Mouse (Mus musculus): ENCODE data around the gene Adnp. TPM values are rescaled to one million over a fixed set of nuclear protein-coding genes. Genes with fewer than 3 reads are reported as not detected.

The Adnp gene
- polyA plus RNA-seq, 1 experiment from 2014 or later, result 3.7 TPM

DNA sequence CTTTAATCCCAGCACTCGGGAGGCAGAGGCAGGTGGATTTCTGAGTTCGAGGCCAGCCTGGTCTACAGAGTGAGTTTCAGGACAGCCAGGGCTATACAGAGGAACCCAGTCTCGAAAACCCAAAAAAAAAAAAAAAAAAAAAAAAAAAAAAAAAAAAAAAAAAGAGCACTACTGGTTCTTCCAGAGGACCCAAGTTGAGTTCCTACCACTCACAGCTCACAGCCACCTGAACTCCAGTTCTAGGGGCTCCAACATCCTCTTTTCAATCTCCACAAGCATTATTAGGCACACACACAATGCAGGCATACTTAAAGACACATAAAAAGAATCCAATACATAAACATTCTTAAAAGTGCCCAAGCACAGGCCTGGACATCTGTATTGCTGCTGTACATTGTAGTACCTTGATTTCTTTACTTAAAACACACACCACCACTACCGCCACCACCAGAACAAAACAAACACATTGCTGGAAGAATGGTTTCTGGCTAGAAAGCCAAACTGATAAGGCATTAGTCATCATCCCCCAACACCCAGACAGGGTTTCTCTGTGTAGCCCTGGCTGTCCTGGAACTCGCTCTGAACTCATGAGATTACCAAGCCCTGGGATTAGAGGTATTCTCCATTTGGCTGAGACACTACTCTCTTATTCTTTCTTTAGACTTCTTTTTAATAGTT is 6.8 kb downstream of the Adnp start:
- H3K36me3 ChIP-seq (replicated peaks), result peaks cover 95% of the 10 kb centered on the region
- H3K27ac ChIP-seq, result no peak overlapping the region
- H3K27me3 ChIP-seq (ENCODE audit: poor library complexity, severe bottlenecking), result no peaks in the 10 kb centered on the region
- 92% methylated on average over 4 of the region's 5 CpGs for WGBS
- H3K4me1 ChIP-seq, result peaks cover 56% of the 10 kb centered on the region
- H3K4me3 ChIP-seq, result no peak overlapping the region
- DNase-seq (ENCODE audit: extremely low spot score, low spot score), result no peak
- peaks cover 5% of the 10 kb centered on the region; the same call in 1 of the 2 replicates for H3K9me3 ChIP-seq

DNA sequence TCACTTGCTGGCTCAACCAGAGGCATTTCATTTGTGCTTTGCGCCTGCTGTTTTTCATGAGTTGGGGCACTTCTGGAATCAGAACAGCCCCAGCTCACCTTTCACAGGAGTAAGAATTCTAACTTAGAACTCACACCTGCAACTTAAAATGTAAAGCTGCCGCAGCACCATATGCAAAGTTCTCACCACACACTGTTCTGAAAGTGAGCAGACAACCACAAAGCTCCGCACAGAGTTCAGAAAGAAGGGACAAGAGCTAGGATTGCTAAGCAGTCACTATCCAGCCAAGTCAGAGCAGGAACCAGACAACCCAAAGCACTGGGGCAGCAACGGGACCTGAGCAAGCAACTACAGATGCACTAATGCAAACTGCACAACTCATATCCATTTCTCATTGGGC is 7.4 kb downstream of the Adnp start:
- peaks cover 49% of the 10 kb centered on the region for H3K4me1 ChIP-seq
- 94% methylated on average over 4 of the region's 4 CpGs for WGBS

DNA sequence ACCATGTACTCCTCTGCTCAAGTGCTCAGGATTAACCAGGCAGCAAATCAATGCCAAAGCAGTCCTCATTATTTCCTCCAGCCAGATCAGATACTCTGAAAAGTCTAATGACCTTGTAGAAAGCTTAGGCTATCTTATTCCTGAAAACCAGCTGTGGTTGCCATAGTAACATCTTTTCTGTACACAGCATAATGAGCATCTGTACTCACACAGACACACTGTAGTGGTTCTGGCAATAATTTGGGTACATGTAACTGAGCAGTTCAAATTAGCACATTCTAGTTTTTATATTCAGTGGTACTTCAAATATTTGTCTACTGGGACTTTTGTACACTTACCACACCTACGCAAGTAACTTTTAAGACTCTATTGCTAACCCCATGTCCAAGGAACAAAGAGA is 8.5 kb downstream of the Adnp start:
- DNase-seq (ENCODE audit: extremely low spot score, low spot score), result no peak
- peaks cover 43% of the 10 kb centered on the region for H3K4me1 ChIP-seq
- 98% methylated on average over 1 of the region's 1 CpGs for WGBS
- no peak overlapping the region for H3K4me3 ChIP-seq
- H3K9me3 ChIP-seq, result peaks cover 2% of the 10 kb centered on the region; the same call in 1 of the 2 replicates
- H3K27ac ChIP-seq, result no peak overlapping the region
- H3K27me3 ChIP-seq (ENCODE audit: poor library complexity, severe bottlenecking), result no peaks in the 10 kb centered on the region
- peaks cover 95% of the 10 kb centered on the region for H3K36me3 ChIP-seq (replicated peaks)

More for the DNA sequence above, 7.4 kb downstream of the Adnp start:
- H3K36me3 ChIP-seq (replicated peaks), result peaks cover 95% of the 10 kb centered on the region
- no peak overlapping the region for H3K27ac ChIP-seq
- H3K9me3 ChIP-seq, result peaks cover 5% of the 10 kb centered on the region; the same call in 1 of the 2 replicates
- no peak for DNase-seq (ENCODE audit: extremely low spot score, low spot score)
- peak overlapping the region; percentile 8; the same call in 1 of the 2 replicates for H3K4me3 ChIP-seq
- H3K27me3 ChIP-seq (ENCODE audit: poor library complexity, severe bottlenecking), result no peaks in the 10 kb centered on the region

DNA sequence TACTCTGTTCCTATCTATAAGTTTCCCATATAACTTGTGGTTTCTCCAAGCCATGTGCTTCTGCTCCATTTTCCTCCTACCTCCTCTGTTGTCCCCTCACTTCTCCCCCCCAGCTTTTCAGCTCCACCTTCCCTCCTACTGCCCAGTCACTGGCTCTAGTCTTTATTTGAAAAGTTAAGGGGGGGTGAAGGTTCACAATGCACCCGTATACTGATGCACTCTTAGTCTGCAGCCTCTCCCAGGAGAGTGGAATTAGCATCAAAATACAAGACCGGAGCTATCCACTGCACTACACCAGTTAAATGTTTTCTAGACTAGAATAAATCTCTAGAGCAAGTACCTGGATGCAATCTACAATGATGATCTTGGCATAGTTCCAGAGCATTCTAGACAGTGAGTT is 11.2 kb downstream of the Adnp start:
- Histone ChIP-seq H3K9me3 (no peaks in the 10 kb centered on the region), H3K27ac (no peak overlapping the region), H3K4me1 (peaks cover 40% of the 10 kb centered on the region), H3K4me3 (no peak overlapping the region), H3K36me3 (replicated peaks) (peaks cover 96% of the 10 kb centered on the region), H3K27me3 (ENCODE audit: poor library complexity, severe bottlenecking) (no peaks in the 10 kb centered on the region)
- WGBS, result 77% methylated on average over 2 of the region's 2 CpGs
- no peak for DNase-seq (ENCODE audit: extremely low spot score, low spot score)

DNA sequence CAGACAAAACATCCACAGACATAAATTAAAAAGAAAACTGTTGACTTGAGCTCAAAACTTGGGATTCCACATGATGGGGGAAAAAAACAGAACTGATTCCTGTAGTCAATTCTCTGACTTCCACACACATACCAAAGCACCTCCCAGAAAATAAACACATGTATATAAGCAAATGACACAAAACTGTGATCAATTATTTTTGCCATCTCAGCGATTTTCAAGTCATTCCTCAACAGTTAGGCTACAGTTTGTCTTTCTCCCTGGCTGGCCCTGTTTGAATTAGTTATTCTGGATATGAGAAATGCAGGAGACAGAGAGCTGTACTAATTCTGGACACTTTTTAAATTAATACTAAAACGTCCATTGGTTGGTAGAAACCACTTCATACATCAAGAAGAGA is 13.2 kb downstream of the Adnp start:
- no peaks in the 10 kb centered on the region for H3K9me3 ChIP-seq

DNA sequence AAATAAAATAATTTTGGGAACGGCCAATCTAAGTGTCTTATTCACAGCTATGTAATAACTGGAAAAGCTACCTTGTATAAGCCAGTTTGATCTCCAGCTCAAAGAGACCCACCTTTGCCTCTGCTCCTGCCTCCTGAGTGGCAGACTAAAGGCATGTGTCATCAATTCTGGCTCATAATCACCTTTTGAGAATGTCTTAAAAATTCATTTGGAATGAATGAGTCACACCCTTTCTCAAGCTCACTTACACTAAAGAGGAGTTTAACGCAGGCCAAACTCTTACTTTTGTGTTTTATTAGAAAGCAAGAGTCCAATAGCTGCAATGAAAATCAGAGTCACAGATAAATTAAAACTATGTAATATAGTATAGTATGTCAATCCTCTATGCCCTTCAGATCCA is 15.1 kb downstream of the Adnp start:
- 96% methylated on average over 2 of the region's 2 CpGs for WGBS
- no peaks in the 10 kb centered on the region for H3K9me3 ChIP-seq
- H3K36me3 ChIP-seq (replicated peaks), result peaks cover 89% of the 10 kb centered on the region
- no peak overlapping the region for H3K4me3 ChIP-seq
- no peak overlapping the region for H3K27ac ChIP-seq
- H3K27me3 ChIP-seq (ENCODE audit: poor library complexity, severe bottlenecking), result no peaks in the 10 kb centered on the region
- peaks cover 12% of the 10 kb centered on the region; the same call in 1 of the 2 replicates for H3K4me1 ChIP-seq
- DNase-seq (ENCODE audit: extremely low spot score, low spot score), result no peak

More for the DNA sequence above, 13.2 kb downstream of the Adnp start:
- Histone ChIP-seq H3K4me3 (no peak overlapping the region), H3K4me1 (peaks cover 22% of the 10 kb centered on the region; the same call in 1 of the 2 replicates), H3K27me3 (ENCODE audit: poor library complexity, severe bottlenecking) (no peaks in the 10 kb centered on the region), H3K36me3 (replicated peaks) (peaks cover 89% of the 10 kb centered on the region), H3K27ac (no peak overlapping the region)
- 80% methylated on average over 2 of the region's 2 CpGs for WGBS
- no peak for DNase-seq (ENCODE audit: extremely low spot score, low spot score)

DNA sequence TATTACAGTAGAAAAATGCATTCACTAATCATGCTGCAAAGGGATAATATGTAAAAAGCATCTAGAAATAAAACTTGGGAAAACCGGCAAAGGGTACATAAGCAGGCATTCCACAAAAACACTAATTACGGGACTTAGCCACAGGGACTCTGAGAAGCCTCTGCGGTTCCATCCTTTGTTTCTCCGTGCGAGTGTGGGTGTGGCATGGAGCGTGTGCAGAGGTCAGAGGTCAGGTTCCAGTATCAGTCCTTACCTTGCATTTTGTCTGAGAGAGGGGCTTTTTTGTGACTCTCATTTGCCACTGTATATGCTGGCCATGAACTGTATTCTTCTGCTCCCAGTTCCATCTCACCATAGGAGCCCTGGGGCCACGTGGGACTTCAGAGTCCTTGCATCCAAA is 31.0 kb downstream of the Adnp start:
- Histone ChIP-seq H3K27me3 (ENCODE audit: poor library complexity, severe bottlenecking) (no peaks in the 10 kb centered on the region), H3K27ac (no peak overlapping the region), H3K36me3 (replicated peaks) (peaks cover 47% of the 10 kb centered on the region), H3K9me3 (no peaks in the 10 kb centered on the region), H3K4me3 (no peak overlapping the region), H3K4me1 (peaks cover 6% of the 10 kb centered on the region; the same call in 1 of the 2 replicates)
- no peak for DNase-seq (ENCODE audit: extremely low spot score, low spot score)
- 41% methylated on average over 7 of the region's 7 CpGs for WGBS

DNA sequence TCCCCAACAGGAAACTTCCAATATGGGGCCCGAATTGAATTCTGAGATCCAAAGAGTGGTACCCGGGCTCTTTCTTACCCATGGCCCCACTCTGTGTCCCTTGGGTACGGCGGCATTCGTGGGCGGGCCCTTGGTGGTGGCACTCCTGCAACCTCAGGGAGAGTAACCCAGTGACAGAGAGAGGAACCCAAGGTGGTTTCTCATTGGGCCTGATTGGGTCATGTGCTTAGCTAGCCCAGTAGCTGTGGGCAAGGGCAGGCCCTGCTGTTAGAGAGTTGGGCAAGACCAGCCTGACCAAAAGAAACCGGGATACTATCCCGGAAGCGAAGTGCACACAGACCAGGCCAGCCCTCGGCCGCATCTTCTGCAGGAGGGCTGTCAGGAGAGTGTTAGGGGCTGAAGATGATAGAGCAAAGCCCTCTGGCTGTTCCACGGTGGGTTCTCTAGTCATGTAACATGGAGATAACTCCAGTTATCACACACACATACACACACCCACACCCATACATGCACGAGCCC is 36.7 kb downstream of the Adnp start:
- peaks cover 42% of the 10 kb centered on the region for H3K4me1 ChIP-seq
- no peaks in the 10 kb centered on the region for H3K9me3 ChIP-seq
- peaks cover 18% of the 10 kb centered on the region for H3K36me3 ChIP-seq (replicated peaks)
- H3K4me3 ChIP-seq, result peak overlapping the region; percentile 33
- DNase-seq (ENCODE audit: extremely low spot score, low spot score), result no peak
- 10% methylated on average over 13 of the region's 13 CpGs for WGBS
- peak overlapping the region; percentile 84 for H3K27ac ChIP-seq
- H3K27me3 ChIP-seq (ENCODE audit: poor library complexity, severe bottlenecking), result no peaks in the 10 kb centered on the region

DNA sequence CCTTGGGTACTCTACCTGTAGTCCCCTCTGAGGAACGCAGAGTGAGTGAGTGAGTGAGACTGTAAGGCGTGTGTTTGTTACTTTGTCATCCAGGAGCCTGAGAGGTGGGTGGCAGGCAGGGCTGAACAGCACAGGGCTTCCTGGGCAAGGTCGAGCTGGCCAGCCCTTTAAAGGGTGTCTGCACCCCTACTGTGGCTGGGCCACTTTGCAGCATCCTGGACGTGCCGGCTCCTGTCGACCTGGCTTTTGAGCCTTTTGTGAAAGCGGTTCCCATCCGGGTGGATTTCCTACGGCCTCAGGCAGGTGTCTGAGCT is 37.2 kb downstream of the Adnp start:
- peak overlapping the region; percentile 33 for H3K4me3 ChIP-seq
- no peaks in the 10 kb centered on the region for H3K9me3 ChIP-seq
- peaks cover 42% of the 10 kb centered on the region for H3K4me1 ChIP-seq
- no peak for DNase-seq (ENCODE audit: extremely low spot score, low spot score)
- H3K27me3 ChIP-seq (ENCODE audit: poor library complexity, severe bottlenecking), result no peaks in the 10 kb centered on the region
- peaks cover 13% of the 10 kb centered on the region for H3K36me3 ChIP-seq (replicated peaks)
- H3K27ac ChIP-seq, result peak overlapping the region; percentile 84
- WGBS, result 2% methylated on average over 9 of the region's 9 CpGs

DNA sequence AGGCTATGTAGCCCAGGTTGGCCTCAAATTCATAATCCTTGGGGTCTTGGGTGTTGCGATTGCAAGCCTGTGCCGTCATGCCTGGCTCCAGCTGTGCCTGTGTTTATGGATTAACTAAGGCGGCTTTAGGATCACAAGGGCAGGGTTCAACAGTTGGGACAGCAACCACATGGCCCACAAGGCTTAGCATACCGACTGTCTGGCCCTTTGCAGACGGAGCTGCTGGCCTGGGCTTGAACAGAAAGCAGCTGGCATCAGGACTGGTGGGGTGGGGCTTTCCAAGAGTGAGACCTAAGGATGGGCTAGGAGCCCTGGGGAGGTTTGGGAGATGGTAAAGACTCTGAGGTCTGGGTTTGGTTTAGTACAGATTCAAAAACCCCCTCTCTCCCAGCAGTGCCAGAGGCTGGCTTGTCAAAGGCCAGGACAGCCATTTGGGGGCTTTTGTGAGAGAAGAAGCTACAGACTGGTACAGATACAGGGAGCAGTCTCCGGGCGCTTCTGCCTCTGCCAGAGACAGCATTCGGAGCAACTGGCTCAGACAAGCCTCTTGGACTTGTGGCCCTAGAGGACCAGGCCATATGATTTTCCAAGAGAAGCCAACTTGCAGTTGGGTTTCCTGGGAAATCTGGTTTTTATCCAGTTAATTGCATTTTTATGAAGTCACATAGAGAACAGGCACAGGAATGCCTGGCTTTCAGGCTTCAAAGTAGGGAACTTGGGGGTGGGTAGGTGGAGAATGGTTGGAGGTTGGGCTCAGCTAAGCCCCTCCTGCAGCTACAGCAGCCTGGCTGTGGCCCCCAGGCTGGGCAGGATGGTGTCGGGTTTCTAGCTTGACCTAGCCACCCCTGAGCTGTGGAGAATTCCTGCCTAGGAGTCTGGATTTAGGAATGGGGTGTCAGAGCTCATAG is 37.8 kb downstream of the Adnp start:
- no peaks in the 10 kb centered on the region for H3K27me3 ChIP-seq (ENCODE audit: poor library complexity, severe bottlenecking)
- H3K27ac ChIP-seq, result peak overlapping the region; percentile 84
- H3K36me3 ChIP-seq (replicated peaks), result peaks cover 8% of the 10 kb centered on the region; the same call in 1 of the 2 replicates
- 26% methylated on average over 9 of the region's 9 CpGs for WGBS
- peak; percentile 64 for DNase-seq (ENCODE audit: extremely low spot score, low spot score)
- H3K9me3 ChIP-seq, result no peaks in the 10 kb centered on the region
- H3K4me3 ChIP-seq, result peak overlapping the region; percentile 33
- H3K4me1 ChIP-seq, result peaks cover 42% of the 10 kb centered on the region

DNA sequence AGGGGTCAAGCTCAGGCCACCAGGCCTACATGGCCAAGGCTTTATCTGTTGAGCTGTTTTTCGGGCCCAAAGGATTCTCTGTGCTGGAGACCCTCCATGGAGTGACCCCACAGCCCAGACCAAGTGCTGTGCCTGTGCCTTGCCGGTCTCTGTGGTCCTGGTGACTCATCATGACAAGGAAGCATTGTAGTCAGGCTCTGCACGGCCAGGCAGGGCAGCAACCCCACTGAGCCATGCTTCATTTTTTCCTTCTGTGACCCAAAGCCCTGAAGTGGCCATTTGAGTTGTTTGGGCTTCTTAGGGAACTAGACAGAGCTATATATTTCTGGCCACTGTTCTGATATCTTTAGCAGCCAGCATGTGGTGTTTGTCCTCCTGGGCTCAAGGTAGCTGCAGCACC is 39.1 kb downstream of the Adnp start:
- H3K4me1 ChIP-seq, result peaks cover 42% of the 10 kb centered on the region
- WGBS, result 53% methylated on average over 3 of the region's 3 CpGs
- no peak for DNase-seq (ENCODE audit: extremely low spot score, low spot score)
- H3K27me3 ChIP-seq (ENCODE audit: poor library complexity, severe bottlenecking), result peaks cover 5% of the 10 kb centered on the region; the same call in 1 of the 2 replicates
- no peak overlapping the region for H3K4me3 ChIP-seq
- peak overlapping the region; percentile 56; the same call in 1 of the 2 replicates for H3K27ac ChIP-seq
- H3K9me3 ChIP-seq, result no peaks in the 10 kb centered on the region
- H3K36me3 ChIP-seq (replicated peaks), result no peaks in the 10 kb centered on the region; the same call in 1 of the 2 replicates

DNA sequence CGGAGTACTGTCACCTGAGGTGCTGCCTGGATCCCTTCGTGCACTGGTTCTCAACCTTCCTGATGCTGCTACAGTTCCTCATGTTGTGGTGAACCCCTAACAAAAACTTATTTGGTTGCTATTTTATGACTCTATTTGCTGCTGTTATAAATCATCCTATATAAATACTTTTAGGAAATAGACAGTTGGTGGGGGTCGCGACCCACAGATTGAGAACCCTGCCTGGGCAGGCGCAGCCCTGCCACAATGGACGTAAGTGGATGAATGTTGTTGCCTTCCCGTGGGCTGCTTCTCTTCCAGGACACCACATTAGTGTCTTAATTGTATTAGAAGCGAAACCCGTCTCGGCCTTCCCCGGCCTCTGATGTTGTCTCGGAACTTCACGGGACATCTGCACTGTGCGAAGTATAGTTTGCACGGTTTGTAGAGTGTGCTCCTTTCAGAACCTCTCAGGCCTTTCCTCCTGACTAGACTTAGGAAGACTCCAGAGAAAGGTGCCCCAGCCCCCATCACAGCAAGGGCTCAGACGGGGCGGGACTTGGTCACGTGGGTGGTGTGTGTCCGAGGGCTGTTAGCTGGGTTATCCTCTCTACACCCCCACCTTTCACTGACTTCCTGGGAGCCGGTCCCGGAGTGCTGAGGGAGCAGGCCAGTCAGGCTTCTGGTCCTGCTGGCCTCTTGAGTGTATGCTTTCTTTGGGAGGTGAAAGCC is 40.0 kb downstream of the Adnp start:
- Histone ChIP-seq H3K27me3 (ENCODE audit: poor library complexity, severe bottlenecking) (peaks cover 12% of the 10 kb centered on the region), H3K9me3 (no peaks in the 10 kb centered on the region), H3K4me1 (peaks cover 48% of the 10 kb centered on the region), H3K4me3 (no peak overlapping the region), H3K36me3 (replicated peaks) (no peaks in the 10 kb centered on the region), H3K27ac (0 out of 2 replicates have a peak overlapping the region, but pooled peaks have one; percentile 37)
- 47% methylated on average over 21 of the region's 21 CpGs for WGBS
- no peak for DNase-seq (ENCODE audit: extremely low spot score, low spot score)

All from forebrain, embryonic 10.5 days (tissue).